Mouse (Mus musculus) midbrain, embryonic 14.5 days (tissue): ENCODE measurements around the gene Mroh3. TPM values are rescaled to one million over a fixed set of nuclear protein-coding genes. Genes with fewer than 3 reads are reported as not detected.

Source experiments
- ATAC-seq: fragments of 200-750 bp; cut with Nextera tagmentation; 2 replicates; pipeline ENCODE4 v1.8.0; 2017; ENCODE audit warnings: moderate number of reproducible peaks, moderate library complexity; ENCODE audit not compliant: low FRiP score, low TSS enrichment
- DNase-seq: peaks from one replicate; pipeline ENCODE4 v3.0.0-alpha.2; 2015
- H3K27ac ChIP-seq: fragments of 300-500 bp; sonication (generic); replicated peaks from 2 replicates; pipeline ENCODE4 v1.5.1; 2014; ENCODE audit warnings: mild to moderate bottlenecking, low read depth, low read length, moderate library complexity
- H3K27me3 ChIP-seq: fragments of 300-500 bp; sonication (generic); 2 replicates; pipeline ENCODE4 v1.6.1; 2014; ENCODE audit warnings: low read length, control low read depth, mixed read lengths; ENCODE audit not compliant: control insufficient read depth, insufficient read depth
- H3K36me3 ChIP-seq: fragments of 300-500 bp; sonication (generic); 2 replicates; pipeline ENCODE4 v1.6.1; 2014; ENCODE audit warnings: low read length, control low read depth; ENCODE audit not compliant: control insufficient read depth, insufficient read depth
- H3K4me1 ChIP-seq: fragments of 300-500 bp; sonication (generic); 2 replicates; pipeline ENCODE4 v1.6.1; 2014; ENCODE audit warnings: mild to moderate bottlenecking, antibody characterized with exemption, low read length, control low read depth; ENCODE audit not compliant: control insufficient read depth, insufficient read depth
- H3K4me2 ChIP-seq: fragments of 300-500 bp; sonication (generic); 2 replicates; pipeline ENCODE4 v1.6.1; 2014; ENCODE audit warnings: mild to moderate bottlenecking, low read length, moderate library complexity
- H3K4me3 ChIP-seq: fragments of 300-500 bp; sonication (generic); replicated peaks from 2 replicates; pipeline ENCODE4 v1.5.1; 2014; ENCODE audit warnings: low read depth, low read length
- H3K9ac ChIP-seq: fragments of 300-500 bp; sonication (generic); replicated peaks from 2 replicates; pipeline ENCODE4 v1.6.1; 2014; ENCODE audit warnings: mild to moderate bottlenecking, low read length, moderate library complexity
- H3K9me3 ChIP-seq: fragments of 300-500 bp; sonication (generic); 2 replicates; pipeline ENCODE4 v1.6.1; 2016; ENCODE audit warnings: low read length, control low read depth, mixed read lengths; ENCODE audit not compliant: control insufficient read depth
- WGBS: fragments of 180-500 bp; shearing (Covaris S2); extraction: QIAGEN DNeasy Blood & Tissue Kit; methylation state at CpG from one replicate; pipeline ENCODE4 v1.1.7; 2014; 5-methylcytosine and 5-hydroxymethylcytosine counted together
- polyA plus RNA-seq: library from polyadenylated mRNA; unstranded; fragments of >200 nt; fragmentation: Nextera tagmentation; extraction: Ambion mirVana; gene quantifications from 2 replicates; pipeline ENCODE4 v1.2.1, GENCODE M21; 2014

The Mroh3 gene
- polyA plus RNA-seq, 1 experiment from 2014 or later: 0.59 TPM

DNA sequence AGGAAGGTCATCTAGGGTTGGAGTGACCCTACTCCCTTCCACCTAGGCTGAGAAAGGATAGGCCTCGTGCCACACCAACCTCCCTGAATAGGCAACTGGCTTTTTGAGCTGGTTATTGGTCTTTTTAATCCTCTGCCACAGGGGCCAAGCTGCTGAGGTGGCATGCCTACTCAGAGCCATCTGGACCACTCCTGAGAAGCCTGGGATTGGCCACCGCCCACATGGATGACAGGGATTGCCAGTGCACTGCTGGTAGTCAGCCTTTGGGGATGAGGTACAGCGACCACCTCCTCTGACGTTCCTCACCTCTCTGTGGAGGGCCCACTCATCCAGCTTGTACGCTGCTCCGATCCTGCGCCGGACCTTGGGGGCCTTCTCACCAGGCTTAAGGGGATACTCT lies 13.2 kb upstream of the Mroh3 start:
- Histone ChIP-seq H3K4me2 (no peak overlapping the region), H3K27ac (no peak overlapping the region), H3K27me3 (0 out of 2 replicates have a peak, but pooled peaks cover 4% of the 10 kb centered on the region), H3K4me3 (no peak overlapping the region), H3K9ac (no peak overlapping the region), H3K4me1 (peaks cover 32% of the 10 kb centered on the region), H3K36me3 (no peaks in the 10 kb centered on the region; the same call in 1 of the 2 replicates), H3K9me3 (no peaks in the 10 kb centered on the region)
- ATAC-seq (no peak), DNase-seq (no peak)
- 88% methylated on average over 8 of the region's 8 CpGs for WGBS

DNA sequence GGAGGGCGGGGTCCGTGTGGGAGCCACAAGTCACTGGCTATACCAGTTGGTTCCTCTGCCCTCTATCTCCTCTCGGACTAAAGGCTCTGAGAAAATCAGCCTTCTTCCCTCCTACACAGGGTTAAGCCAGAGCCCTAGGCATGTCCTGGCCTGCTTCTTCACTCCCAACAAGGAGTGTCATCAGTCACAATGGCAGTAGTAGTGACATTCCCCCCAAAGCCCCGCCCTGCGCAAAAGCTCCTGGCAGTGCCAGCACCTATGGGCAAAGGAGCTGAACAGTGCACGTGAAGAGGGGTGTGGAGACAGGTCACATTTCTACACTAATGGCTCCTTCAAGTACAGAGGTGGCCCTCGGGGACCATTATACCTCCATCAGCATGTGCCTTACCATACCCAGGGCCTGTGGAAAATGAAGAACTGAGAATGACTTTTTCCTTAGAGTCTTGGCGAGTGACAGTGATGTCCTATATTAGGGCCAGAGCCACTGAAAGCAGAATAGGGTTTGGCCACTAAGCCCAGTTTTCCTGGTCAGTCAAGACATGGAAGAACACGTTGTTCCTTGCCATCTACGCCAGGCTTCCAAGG lies 11.2 kb upstream of the Mroh3 start:
- Histone ChIP-seq H3K4me1 (peaks cover 15% of the 10 kb centered on the region), H3K4me3 (no peak overlapping the region), H3K27ac (no peak overlapping the region), H3K27me3 (no peaks in the 10 kb centered on the region), H3K9ac (no peak overlapping the region), H3K36me3 (peaks cover 4% of the 10 kb centered on the region; the same call in 1 of the 2 replicates), H3K4me2 (no peak overlapping the region), H3K9me3 (no peaks in the 10 kb centered on the region)
- no peak for DNase-seq
- no peak for ATAC-seq
- 94% methylated on average over 10 of the region's 10 CpGs for WGBS

DNA sequence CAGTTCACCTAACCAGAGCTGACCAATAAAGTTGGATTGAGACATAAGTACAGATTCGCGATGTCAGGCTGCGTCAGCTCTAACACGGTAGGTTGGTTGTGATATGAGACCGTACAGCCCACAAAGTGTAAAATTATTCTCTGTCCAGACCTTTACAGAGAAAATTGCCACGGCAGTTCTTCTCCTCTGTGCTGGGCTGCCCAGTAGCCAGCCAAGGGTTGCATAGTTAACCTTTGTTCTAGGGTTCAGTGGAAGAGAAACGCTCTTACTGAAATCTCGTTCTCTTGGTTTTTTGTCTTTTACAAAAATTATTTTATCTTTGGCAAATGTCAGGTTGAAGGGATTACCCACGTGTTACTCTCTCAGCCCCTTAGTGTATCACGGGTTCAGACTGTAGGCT lies 9.8 kb upstream of the Mroh3 start:
- Histone ChIP-seq H3K27me3 (no peaks in the 10 kb centered on the region), H3K4me1 (0 out of 2 replicates have a peak, but pooled peaks cover 3% of the 10 kb centered on the region), H3K4me3 (no peak overlapping the region), H3K9ac (no peak overlapping the region), H3K27ac (no peak overlapping the region), H3K4me2 (no peak overlapping the region), H3K9me3 (no peaks in the 10 kb centered on the region), H3K36me3 (peaks cover 11% of the 10 kb centered on the region)
- no peak for DNase-seq
- no peak for ATAC-seq
- 92% methylated on average over 10 of the region's 10 CpGs for WGBS

DNA sequence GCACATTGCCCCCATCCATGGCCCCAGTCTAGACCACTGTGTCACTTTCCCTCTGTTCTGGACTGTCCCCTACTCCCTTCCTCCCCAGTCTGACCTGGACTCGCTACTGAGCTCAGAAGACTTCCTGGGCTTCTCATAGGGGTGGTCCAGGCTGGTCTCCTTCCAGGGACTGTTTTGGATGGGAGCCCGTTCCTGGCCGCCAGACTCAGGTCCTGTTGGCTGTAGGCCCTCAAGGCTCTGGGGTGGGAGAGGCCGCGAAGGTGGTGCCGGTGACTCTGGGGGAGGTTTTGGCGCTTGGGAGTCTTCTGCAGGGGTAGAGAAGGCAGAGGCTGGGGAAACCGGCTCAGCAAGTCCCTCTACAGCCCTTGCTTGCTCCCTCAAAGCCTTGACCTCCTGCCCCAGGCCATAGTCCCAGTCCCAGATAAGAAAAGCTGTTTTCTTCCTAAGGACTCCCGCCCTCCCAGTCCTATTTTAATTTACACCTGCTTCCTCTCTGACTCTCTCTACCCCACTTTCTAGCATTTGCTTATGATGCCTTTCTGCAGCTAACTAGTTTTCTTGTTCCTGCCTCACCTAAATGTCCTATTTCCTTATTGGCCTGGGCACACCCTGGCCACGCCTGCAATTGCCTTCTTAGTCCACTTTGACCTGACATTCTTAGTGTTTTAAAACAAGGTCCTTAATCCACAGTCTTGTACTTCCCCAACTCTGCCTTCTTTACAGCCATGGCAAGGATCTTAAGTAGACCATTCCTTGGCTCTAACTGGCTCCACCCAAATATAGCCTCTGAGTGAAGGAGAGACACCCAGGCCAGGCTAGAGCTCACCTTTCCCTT lies 7.6 kb upstream of the Mroh3 start:
- Histone ChIP-seq H3K4me2 (no peak overlapping the region), H3K27ac (no peak overlapping the region), H3K4me1 (0 out of 2 replicates have a peak, but pooled peaks cover 3% of the 10 kb centered on the region), H3K9me3 (no peaks in the 10 kb centered on the region), H3K27me3 (no peaks in the 10 kb centered on the region), H3K36me3 (peaks cover 20% of the 10 kb centered on the region), H3K4me3 (no peak overlapping the region), H3K9ac (no peak overlapping the region)
- 88% methylated on average over 10 of the region's 10 CpGs for WGBS
- ATAC-seq: no peak
- no peak for DNase-seq

DNA sequence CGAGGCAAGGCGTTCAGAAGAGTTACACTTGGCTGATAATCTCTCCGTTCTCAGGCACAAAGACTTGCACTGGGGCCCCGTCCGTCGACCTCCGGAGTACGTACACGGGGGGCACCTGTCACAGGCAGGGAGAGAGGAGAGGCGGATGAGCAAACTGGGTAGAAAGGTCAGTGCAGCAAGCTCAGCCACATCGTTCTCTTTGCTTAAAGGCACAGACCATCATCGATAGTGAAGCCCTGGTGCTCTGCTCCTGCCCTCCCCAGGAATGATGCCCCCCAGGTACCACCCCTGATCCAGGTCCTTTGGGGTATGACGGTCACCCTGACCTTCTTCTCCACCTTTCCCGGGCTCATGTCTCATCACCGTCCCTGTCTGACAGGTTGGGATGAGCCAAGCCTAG lies 1.7 kb upstream of the Mroh3 start:
- WGBS: 69% methylated on average over 15 of the region's 15 CpGs
- DNase-seq: no peak
- H3K4me2 ChIP-seq: no peak overlapping the region

DNA sequence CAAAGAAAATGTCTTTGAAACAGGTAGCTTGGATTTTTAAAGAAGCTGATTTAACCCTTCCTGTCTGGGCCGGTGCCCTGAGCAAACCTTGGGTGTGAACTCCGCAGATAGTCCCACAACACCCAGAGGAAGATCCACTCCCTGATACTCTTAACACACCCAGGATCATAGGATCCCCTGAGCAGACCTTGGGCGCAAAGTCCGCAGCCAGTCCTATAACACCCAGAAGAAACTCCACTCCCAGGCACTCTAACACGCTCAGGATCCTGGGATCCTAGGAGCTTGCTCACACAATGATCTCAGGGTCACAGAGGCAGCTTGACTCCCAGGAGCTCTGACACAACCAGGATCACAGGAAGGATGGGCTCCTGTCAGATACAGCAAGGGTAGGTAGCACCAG lies 22.6 kb downstream of the Mroh3 start:
- ATAC-seq (no peak), DNase-seq (no peak)
- no peak overlapping the region for H3K27ac ChIP-seq
- H3K9ac ChIP-seq: no peak overlapping the region
- no peaks in the 10 kb centered on the region for H3K4me1 ChIP-seq
- H3K4me3 ChIP-seq: no peak overlapping the region
- H3K9me3 ChIP-seq: no peaks in the 10 kb centered on the region
- H3K4me2 ChIP-seq: no peak overlapping the region
- no peaks in the 10 kb centered on the region for H3K27me3 ChIP-seq
- no peaks in the 10 kb centered on the region for H3K36me3 ChIP-seq
- 91% methylated on average over 5 of the region's 5 CpGs for WGBS

More for the DNA sequence above, 1.7 kb upstream of the Mroh3 start:
- ATAC-seq: no peak
- Histone ChIP-seq H3K9ac (no peak overlapping the region), H3K27ac (no peak overlapping the region), H3K4me3 (no peak overlapping the region), H3K9me3 (no peaks in the 10 kb centered on the region), H3K4me1 (no peaks in the 10 kb centered on the region), H3K36me3 (peaks cover 22% of the 10 kb centered on the region), H3K27me3 (no peaks in the 10 kb centered on the region)

DNA sequence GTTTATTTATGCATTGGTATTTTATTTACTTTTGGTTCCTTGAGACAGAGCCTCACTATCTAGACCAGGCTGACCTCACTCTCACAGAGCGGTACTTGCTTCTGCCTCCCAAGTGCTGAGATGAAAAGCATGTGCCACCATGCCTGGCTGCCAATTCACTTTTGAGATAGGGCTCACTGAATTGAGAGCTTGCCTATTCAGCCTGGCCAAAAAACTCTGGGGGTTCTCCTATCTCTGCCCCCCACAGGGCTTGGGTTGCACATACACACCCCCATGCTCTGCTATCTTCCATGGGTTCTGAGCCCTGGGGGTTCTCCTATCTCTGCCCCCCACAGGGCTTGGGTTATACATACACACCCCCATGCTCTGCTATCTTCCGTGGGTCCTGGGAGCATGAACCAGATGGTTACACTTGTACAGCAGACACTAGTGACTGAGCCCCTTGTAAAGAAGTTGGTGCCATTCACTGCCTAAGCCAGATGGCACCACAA lies 33.1 kb downstream of the Mroh3 start:
- 86% methylated on average over 2 of the region's 2 CpGs for WGBS
- DNase-seq: no peak
- H3K4me1 ChIP-seq: no peaks in the 10 kb centered on the region

DNA sequence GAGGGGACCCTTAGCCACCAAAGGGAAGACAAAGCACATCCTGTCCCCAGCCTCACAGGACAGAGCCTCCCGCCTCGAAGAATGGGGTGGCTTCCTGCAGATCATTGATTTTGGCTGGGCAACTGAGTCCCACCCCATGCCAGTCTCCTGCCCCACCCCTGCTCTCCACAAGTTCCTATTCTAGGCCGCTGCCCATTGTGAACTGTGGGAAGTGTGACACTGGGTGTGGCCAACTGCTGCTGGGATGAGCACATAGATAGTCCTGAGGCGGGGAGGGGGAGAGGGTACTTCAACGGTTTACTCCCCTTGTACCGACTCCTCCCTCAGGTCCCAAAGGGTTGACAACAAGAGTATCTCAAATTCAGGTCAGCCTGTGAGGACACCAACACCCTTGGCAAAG lies 33.9 kb downstream of the Mroh3 start:
- Histone ChIP-seq H3K27ac (no peak overlapping the region), H3K27me3 (no peaks in the 10 kb centered on the region), H3K4me1 (peaks cover 7% of the 10 kb centered on the region), H3K4me3 (no peak overlapping the region), H3K36me3 (peaks cover 46% of the 10 kb centered on the region), H3K4me2 (no peak overlapping the region), H3K9ac (no peak overlapping the region), H3K9me3 (no peaks in the 10 kb centered on the region)
- no peak for DNase-seq
- no peak for ATAC-seq
- WGBS: 76% methylated on average over 6 of the region's 6 CpGs

More for the DNA sequence above, 33.1 kb downstream of the Mroh3 start:
- Histone ChIP-seq H3K4me3 (no peak overlapping the region), H3K27me3 (no peaks in the 10 kb centered on the region), H3K9ac (no peak overlapping the region), H3K9me3 (no peaks in the 10 kb centered on the region), H3K36me3 (peaks cover 37% of the 10 kb centered on the region), H3K4me2 (no peak overlapping the region), H3K27ac (no peak overlapping the region)
- no peak for ATAC-seq
